Mouse (Mus musculus) neural tube, embryonic 14.5 days (tissue): Measurements from ENCODE around the gene Nedd8. TPM values are rescaled to one million over a fixed set of nuclear protein-coding genes. Genes with fewer than 3 reads are reported as not detected.

Experiments
- ATAC-seq: fragments of 200-750 bp; cut with Nextera tagmentation; 2 replicates; pipeline ENCODE4 v1.8.0; 2017; ENCODE audit warnings: low read depth, mild to moderate bottlenecking, moderate TSS enrichment, moderate library complexity
- H3K27ac ChIP-seq: fragments of 300-500 bp; sonication (generic); 2 replicates; pipeline ENCODE4 v1.5.1; 2014; ENCODE audit warnings: low read depth, mild to moderate bottlenecking, control low read depth, low read length, moderate library complexity, mixed read lengths
- H3K27me3 ChIP-seq: fragments of 300-500 bp; sonication (generic); 2 replicates; pipeline ENCODE4 v1.6.1; 2014; ENCODE audit warnings: low read length; ENCODE audit not compliant: control insufficient read depth, insufficient read depth
- H3K36me3 ChIP-seq: fragments of 300-500 bp; sonication (generic); 2 replicates; pipeline ENCODE4 v1.6.1; 2014; ENCODE audit warnings: low read length, mixed read lengths; ENCODE audit not compliant: control insufficient read depth, insufficient read depth
- H3K4me1 ChIP-seq: fragments of 300-500 bp; sonication (generic); 2 replicates; pipeline ENCODE4 v1.6.1; 2014; ENCODE audit warnings: low read length; ENCODE audit not compliant: control insufficient read depth, insufficient read depth
- H3K4me2 ChIP-seq: fragments of 300-500 bp; sonication (generic); 2 replicates; pipeline ENCODE4 v1.6.1; 2014; ENCODE audit warnings: mild to moderate bottlenecking, low read depth, low read length, control low read depth
- H3K4me3 ChIP-seq: fragments of 300-500 bp; sonication (generic); 2 replicates; pipeline ENCODE4 v1.5.1; 2014; ENCODE audit warnings: low read depth, low read length, control low read depth, mixed read lengths
- H3K9ac ChIP-seq: fragments of 300-500 bp; sonication (generic); replicated peaks from 2 replicates; pipeline ENCODE4 v1.6.1; 2014; ENCODE audit warnings: low read depth, mild to moderate bottlenecking, control low read depth, low read length, mixed read lengths
- H3K9me3 ChIP-seq: fragments of 300-500 bp; sonication (generic); 2 replicates; pipeline ENCODE4 v1.6.1; 2016; ENCODE audit warnings: low read length; ENCODE audit not compliant: control insufficient read depth
- WGBS: fragments of 180-500 bp; shearing (Covaris S2); extraction: QIAGEN DNeasy Blood & Tissue Kit; methylation state at CpG from one replicate; pipeline ENCODE4 v1.1.7; 2014; 5-methylcytosine and 5-hydroxymethylcytosine counted together
- polyA plus RNA-seq: library from polyadenylated mRNA; unstranded; fragments of >200 nt; fragmentation: Nextera tagmentation; extraction: Ambion mirVana; gene quantifications from 2 replicates; pipeline ENCODE4 v1.2.1, GENCODE M21; 2014

Nedd8 gene
- polyA plus RNA-seq, 1 experiment from 2014 or later, result 603 TPM

DNA sequence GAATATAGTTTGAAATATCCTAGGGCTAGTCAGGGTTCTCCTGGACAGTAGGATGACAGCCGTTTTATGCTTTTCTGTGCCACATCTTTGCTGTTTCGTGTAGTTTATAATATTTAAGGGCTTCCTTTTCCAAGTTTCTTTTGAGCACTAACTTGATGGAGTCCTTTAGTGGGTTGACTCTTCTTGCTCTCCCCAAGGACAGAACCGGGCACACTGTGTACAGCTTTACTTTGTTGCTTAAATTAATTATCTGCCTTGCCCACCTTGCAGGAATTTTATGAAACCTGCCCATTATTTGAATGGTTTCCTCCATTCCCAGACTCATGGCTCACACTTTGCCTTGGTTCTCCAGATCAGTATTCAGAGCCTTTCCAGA, 10.2 kb upstream of the Nedd8 start:
- peak overlapping the region; percentile 17; the same call in 1 of the 2 replicates for H3K9ac ChIP-seq
- peak overlapping the region; percentile 6; the same call in 1 of the 2 replicates for H3K27ac ChIP-seq
- H3K9me3 ChIP-seq, result no peaks in the 10 kb centered on the region
- peak; percentile 52 for ATAC-seq
- peak overlapping the region; percentile 47 for H3K4me2 ChIP-seq
- peaks cover 14% of the 10 kb centered on the region for H3K36me3 ChIP-seq
- peaks cover 3% of the 10 kb centered on the region; the same call in 1 of the 2 replicates for H3K4me1 ChIP-seq
- no peaks in the 10 kb centered on the region for H3K27me3 ChIP-seq
- H3K4me3 ChIP-seq, result peak overlapping the region; percentile 65
- 11% methylated on average over 3 of the region's 3 CpGs for WGBS

DNA sequence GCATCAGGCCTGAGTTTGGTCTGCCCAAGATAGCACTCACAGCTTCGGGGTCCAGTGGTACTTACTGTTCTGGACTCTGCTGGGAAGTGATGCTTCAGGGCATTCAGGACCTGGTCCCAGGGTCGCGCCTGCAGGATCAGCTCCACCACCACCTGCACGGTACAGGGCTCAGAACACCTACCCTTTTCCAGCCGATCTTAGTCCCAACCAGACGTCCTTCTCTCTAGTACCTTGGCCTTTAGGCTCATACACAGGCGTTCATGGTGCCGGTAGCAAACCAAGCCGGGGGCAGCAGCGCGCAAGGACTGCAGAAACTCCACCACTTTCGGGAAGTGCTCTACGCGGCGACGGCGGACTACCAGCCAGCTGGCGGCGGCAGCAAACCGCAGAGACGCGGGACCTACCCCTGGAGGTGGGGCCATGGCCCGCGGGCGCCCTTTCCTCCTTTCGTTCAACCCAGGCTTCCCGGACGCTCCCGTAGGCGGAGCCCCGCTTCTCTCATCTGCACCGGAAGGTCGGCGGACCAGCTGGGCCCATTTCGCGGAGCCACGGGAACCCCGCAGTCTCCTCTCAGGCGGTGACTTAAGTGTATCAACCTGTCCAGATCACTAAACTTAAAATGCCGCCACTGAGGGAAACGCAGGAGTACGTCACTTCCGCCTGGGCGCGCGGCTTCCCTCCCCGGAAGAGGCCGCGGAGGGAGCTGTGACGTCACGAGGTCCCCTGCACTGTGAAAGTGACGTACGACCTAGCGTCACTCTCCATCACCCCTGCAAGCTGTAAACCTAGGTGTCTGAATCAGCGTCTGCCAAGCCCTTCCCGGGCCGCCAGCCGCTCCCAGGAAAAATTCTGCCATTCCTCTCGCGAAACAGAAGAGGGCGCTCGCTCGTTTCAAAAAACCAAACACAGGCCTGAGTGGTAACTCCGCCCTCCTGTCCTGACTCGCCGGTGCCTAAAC, 9.5 kb upstream of the Nedd8 start, which contains the start of gene Tinf2:
Tinf2 (minus strand) TSS at position 661 of the 958 bp plus-strand sequence.
- peak; percentile 99 for ATAC-seq
- Histone ChIP-seq H3K36me3 (peaks cover 18% of the 10 kb centered on the region), H3K4me1 (peaks cover 3% of the 10 kb centered on the region; the same call in 1 of the 2 replicates), H3K27ac (peak within 1 kb of the TSS; percentile 74), H3K27me3 (no peaks in the 10 kb centered on the region), H3K4me3 (peak within 1 kb of the TSS; percentile 65), H3K9ac (peak within 1 kb of the TSS; percentile 59), H3K9me3 (no peaks in the 10 kb centered on the region), H3K4me2 (peak within 1 kb of the TSS; percentile 98)
- under 1% methylated on average over 66 of the region's 66 CpGs for WGBS

DNA sequence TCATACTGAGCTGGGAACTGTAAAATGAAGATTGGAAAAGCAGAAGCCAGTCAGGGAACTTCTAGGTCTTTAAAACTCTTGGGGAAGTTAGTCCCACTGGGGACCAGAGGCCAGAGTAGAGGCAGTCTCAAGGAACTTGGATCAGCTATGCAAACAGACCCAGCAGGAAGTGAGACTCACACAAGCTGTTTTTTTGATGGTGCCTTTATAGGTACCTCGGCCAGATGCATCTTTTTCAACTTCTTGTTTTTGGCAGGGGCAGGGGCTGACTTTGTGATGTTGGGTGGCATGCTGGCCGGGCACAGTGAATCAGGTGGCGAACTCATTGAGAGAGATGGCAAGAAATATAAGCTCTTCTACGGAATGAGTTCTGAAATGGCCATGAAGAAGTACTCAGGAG, 5.7 kb upstream of the Nedd8 start:
- H3K27ac ChIP-seq, result no peak overlapping the region
- H3K4me3 ChIP-seq, result no peak overlapping the region
- ATAC-seq, result no peak
- H3K9ac ChIP-seq, result no peak overlapping the region
- no peak overlapping the region for H3K4me2 ChIP-seq
- H3K4me1 ChIP-seq, result peaks cover 6% of the 10 kb centered on the region; the same call in 1 of the 2 replicates
- peaks cover 24% of the 10 kb centered on the region for H3K36me3 ChIP-seq
- no peaks in the 10 kb centered on the region for H3K27me3 ChIP-seq
- H3K9me3 ChIP-seq, result no peaks in the 10 kb centered on the region
- WGBS, result 87% methylated on average over 4 of the region's 4 CpGs

GRCm38 (mm10) chr14:55672741-55673060, 777 bp upstream of the Nedd8 start:
- peak overlapping the region; percentile 67 for H3K4me3 ChIP-seq
- peaks cover 14% of the 10 kb centered on the region for H3K36me3 ChIP-seq
- no peak for ATAC-seq
- no peaks in the 10 kb centered on the region for H3K27me3 ChIP-seq
- 82% methylated on average over 7 of the region's 7 CpGs for WGBS
- H3K9me3 ChIP-seq, result no peaks in the 10 kb centered on the region
- H3K4me2 ChIP-seq, result peak overlapping the region; percentile 57
- H3K4me1 ChIP-seq, result peaks cover 12% of the 10 kb centered on the region
- H3K27ac ChIP-seq, result no peak overlapping the region
- no peak overlapping the region; the same call in 1 of the 2 replicates for H3K9ac ChIP-seq

GRCm38 (mm10) chr14:55671486-55671832, 465 bp downstream of the Nedd8 start:
- Histone ChIP-seq H3K4me1 (peaks cover 12% of the 10 kb centered on the region), H3K4me2 (peak overlapping the region; percentile 57), H3K9ac (peak overlapping the region; percentile 59), H3K27me3 (no peaks in the 10 kb centered on the region), H3K27ac (peak overlapping the region; percentile 83), H3K36me3 (peaks cover 5% of the 10 kb centered on the region), H3K4me3 (peak overlapping the region; percentile 67), H3K9me3 (no peaks in the 10 kb centered on the region)
- peak; percentile 67 for ATAC-seq
- WGBS, result under 1% methylated on average over 12 of the region's 12 CpGs

- H3K27ac ChIP-seq, result no peak overlapping the region
- WGBS, result 45% methylated on average over 2 of the region's 2 CpGs
- no peak overlapping the region for H3K9ac ChIP-seq
- H3K4me3 ChIP-seq, result peak overlapping the region; percentile 54
- ATAC-seq, result peak; percentile 10; the same call in 1 of the 2 replicates
- H3K4me1 ChIP-seq, result peaks cover 9% of the 10 kb centered on the region; the same call in 1 of the 2 replicates
- H3K36me3 ChIP-seq, result peaks cover 14% of the 10 kb centered on the region
- H3K27me3 ChIP-seq, result no peaks in the 10 kb centered on the region
- no peaks in the 10 kb centered on the region for H3K9me3 ChIP-seq
- H3K4me2 ChIP-seq, result peak overlapping the region; percentile 42
These were observed 11.3 kb downstream of the Nedd8 start for GRCm38 (mm10) chr14:55660636-55661035.

- Histone ChIP-seq H3K4me1 (peaks cover 9% of the 10 kb centered on the region; the same call in 1 of the 2 replicates), H3K4me3 (peak within 1 kb of the TSS; percentile 54), H3K27me3 (no peaks in the 10 kb centered on the region), H3K9ac (peak within 1 kb of the TSS; percentile 66), H3K4me2 (peak within 1 kb of the TSS; percentile 42), H3K36me3 (peaks cover 14% of the 10 kb centered on the region), H3K27ac (peak within 1 kb of the TSS; percentile 76), H3K9me3 (no peaks in the 10 kb centered on the region)
- whole genome bisulfite sequencing, result under 1% methylated on average over 39 of the region's 39 CpGs
- peak; percentile 95 for ATAC-seq
These were observed 11.9 kb downstream of the Nedd8 start, which contains the start of gene Mdp1 for GRCm38 (mm10) chr14:55659960-55660573. Gene Mdp1 (minus strand): TSS chr14:55660508.

DNA sequence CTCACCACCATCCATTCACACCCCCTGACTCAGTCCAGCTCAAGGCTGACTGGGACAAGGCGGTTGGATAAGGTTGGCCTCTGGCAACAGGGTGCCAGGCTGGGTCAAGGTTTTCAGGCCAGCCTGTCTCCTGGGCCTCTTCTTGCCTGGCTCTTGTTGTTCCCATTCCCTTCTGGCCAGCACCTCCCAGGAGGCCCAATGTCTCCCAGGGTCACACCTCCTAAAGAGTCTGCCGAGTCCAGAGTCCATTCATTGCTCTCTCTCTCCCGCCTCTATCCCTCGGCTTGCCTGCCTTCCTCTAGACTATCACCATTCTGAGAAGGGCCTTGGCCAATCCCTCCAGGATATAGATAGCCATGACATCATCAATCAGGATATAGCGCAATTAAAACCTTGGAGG, 13.9 kb downstream of the Nedd8 start:
- H3K4me2 ChIP-seq, result no peak overlapping the region
- H3K9ac ChIP-seq, result no peak overlapping the region
- peaks cover 9% of the 10 kb centered on the region; the same call in 1 of the 2 replicates for H3K4me1 ChIP-seq
- WGBS, result 96% methylated on average over 5 of the region's 5 CpGs
- no peaks in the 10 kb centered on the region for H3K27me3 ChIP-seq
- peaks cover 9% of the 10 kb centered on the region for H3K36me3 ChIP-seq
- no peaks in the 10 kb centered on the region for H3K9me3 ChIP-seq
- H3K4me3 ChIP-seq, result no peak overlapping the region
- no peak for ATAC-seq
- H3K27ac ChIP-seq, result no peak overlapping the region
